Mouse (Mus musculus) heart, postnatal 0 days (tissue): Measurements from ENCODE around the gene Tmem169. TPM values are rescaled to one million over a fixed set of nuclear protein-coding genes. Genes with fewer than 3 reads are reported as not detected.

ENCODE experiments used
- ATAC-seq: fragments of 200-750 bp; cut with Nextera tagmentation; 2 replicates; pipeline ENCODE4 v1.8.0; 2017; ENCODE audit warnings: low read depth, moderate number of reproducible peaks, moderate library complexity; ENCODE audit not compliant: insufficient read depth
- DNase-seq: peaks from one replicate; pipeline ENCODE4 v3.0.0-alpha.2; 2016; ENCODE audit warnings: low spot score
- H3K27ac ChIP-seq: fragments of 300-500 bp; sonication (generic); 2 replicates; pipeline ENCODE4 v1.5.1; 2014; ENCODE audit warnings: low read depth, mild to moderate bottlenecking
- H3K27me3 ChIP-seq: fragments of 300-500 bp; sonication (generic); 2 replicates; pipeline ENCODE4 v1.6.1; 2014; ENCODE audit warnings: low read length, mixed read lengths; ENCODE audit not compliant: control insufficient read depth, insufficient read depth
- H3K36me3 ChIP-seq: fragments of 300-500 bp; sonication (generic); replicated peaks from 2 replicates; pipeline ENCODE4 v1.6.1; 2014; ENCODE audit warnings: low read length, mixed read lengths; ENCODE audit not compliant: control insufficient read depth, insufficient read depth
- H3K4me1 ChIP-seq: fragments of 300-500 bp; sonication (generic); 2 replicates; pipeline ENCODE4 v1.6.1; 2014; ENCODE audit warnings: antibody characterized with exemption; ENCODE audit not compliant: control insufficient read depth, insufficient read depth
- H3K4me2 ChIP-seq: fragments of 300-500 bp; sonication (generic); 2 replicates; pipeline ENCODE4 v1.6.1; 2014; ENCODE audit warnings: low read depth, mild to moderate bottlenecking, low read length, moderate library complexity
- H3K4me3 ChIP-seq: fragments of 300-500 bp; sonication (generic); 2 replicates; pipeline ENCODE4 v1.5.1; 2014; ENCODE audit warnings: low read depth, low read length
- H3K9ac ChIP-seq: fragments of 300-500 bp; sonication (generic); replicated peaks from 2 replicates; pipeline ENCODE4 v1.6.1; 2014; ENCODE audit warnings: low read depth, low read length, mixed read lengths
- H3K9me3 ChIP-seq: fragments of 300-500 bp; sonication (generic); replicated peaks from 2 replicates; pipeline ENCODE4 v1.6.1; 2016; ENCODE audit warnings: low read length; ENCODE audit not compliant: control insufficient read depth
- CTCF ChIP-seq: IDR thresholded peaks from 2 replicates; pipeline ENCODE4 v1.5.1; 2016; ENCODE audit warnings: antibody characterized with exemption, control low read depth, low read depth
- EP300 ChIP-seq: IDR thresholded peaks from 2 replicates; pipeline ENCODE4 v1.6.1; 2016; ENCODE audit warnings: antibody characterized with exemption, low read depth
- WGBS: fragments of 180-500 bp; shearing (Covaris S2); extraction: QIAGEN DNeasy Blood & Tissue Kit; methylation state at CpG from one replicate; pipeline ENCODE4 v1.1.7; 2014; 5-methylcytosine and 5-hydroxymethylcytosine counted together
- polyA plus RNA-seq: library from polyadenylated mRNA; unstranded; fragments of >200 nt; fragmentation: Nextera tagmentation; extraction: Ambion mirVana; gene quantifications from 2 replicates; pipeline ENCODE4 v1.2.1, GENCODE M21; 2015
- total RNA-seq: library from RNA; depleted of rRNA; stranded (reverse); fragments of >200 nt; gene quantifications from 2 replicates; pipeline ENCODE4 v1.2.3, GENCODE M21; 2014; ENCODE audit warnings: low replicate concordance

Gene Tmem169
- total and polyA plus RNA-seq, 2 experiments from 2014 or later: not detected

DNA sequence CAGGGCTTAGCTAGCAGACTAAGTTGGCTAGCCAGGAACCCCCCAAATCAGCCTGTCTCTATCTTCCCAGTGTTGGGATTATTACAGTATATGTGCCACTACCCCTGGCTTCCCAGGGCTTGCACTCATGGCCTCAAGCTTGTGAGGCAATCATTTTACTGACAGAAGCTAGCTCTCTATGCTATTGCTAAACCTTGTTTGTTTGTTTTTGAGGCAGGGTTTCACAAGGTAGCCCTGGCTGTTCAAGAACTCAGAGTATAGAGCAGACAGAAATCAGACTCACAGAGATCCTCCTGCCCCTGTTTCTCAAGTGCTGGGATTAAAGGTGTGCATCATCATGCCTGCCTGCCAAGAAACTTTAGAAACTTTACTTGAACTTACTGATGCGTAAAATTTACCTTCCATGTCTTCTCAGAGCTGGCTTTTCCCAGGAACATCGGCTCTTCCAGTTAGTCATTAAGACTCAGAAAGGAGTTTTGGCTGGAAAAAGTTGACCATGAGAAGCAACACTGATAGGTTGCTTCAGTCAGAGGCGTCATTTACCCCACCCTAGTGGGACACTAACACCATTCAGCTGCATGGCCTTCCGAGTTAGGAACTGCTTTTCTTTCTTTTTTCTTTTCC, 4.5 kb downstream of the Tmem169 start:
- H3K9me3 ChIP-seq: no peaks in the 10 kb centered on the region
- DNase-seq (no peak), ATAC-seq (no peak)
- no peaks in the 10 kb centered on the region for H3K27me3 ChIP-seq
- no peak for TF ChIP-seq EP300
- TF ChIP-seq CTCF: no peak
- no peaks in the 10 kb centered on the region for H3K36me3 ChIP-seq
- no peak overlapping the region for H3K4me3 ChIP-seq
- WGBS: 79% methylated on average over 4 of the region's 4 CpGs
- no peaks in the 10 kb centered on the region for H3K4me1 ChIP-seq
- H3K4me2 ChIP-seq: no peak overlapping the region
- H3K27ac ChIP-seq: no peak overlapping the region
- no peak overlapping the region for H3K9ac ChIP-seq

DNA sequence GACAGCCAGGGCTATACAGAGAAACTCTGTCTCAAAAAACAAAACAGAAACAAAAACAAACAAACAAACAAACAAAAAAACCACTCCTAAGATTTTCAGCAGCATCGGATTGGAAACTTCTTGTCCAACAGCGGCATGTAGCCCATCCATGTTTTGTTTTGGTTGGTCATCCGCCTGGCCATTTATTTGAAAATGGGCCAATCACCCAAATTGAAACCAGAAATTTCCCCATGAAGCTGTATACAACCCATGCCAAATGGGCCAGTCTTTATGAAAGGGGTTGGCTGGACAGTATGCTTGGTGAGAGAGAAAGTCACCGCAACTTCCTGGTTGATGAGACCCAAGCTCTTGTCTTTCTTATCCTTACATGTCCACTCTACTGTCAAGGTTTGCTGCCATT, 6.7 kb downstream of the Tmem169 start:
- ATAC-seq (no peak), DNase-seq (no peak)
- Histone ChIP-seq H3K4me1 (no peaks in the 10 kb centered on the region), H3K9me3 (no peaks in the 10 kb centered on the region), H3K4me2 (no peak overlapping the region), H3K27me3 (no peaks in the 10 kb centered on the region), H3K9ac (no peak overlapping the region), H3K4me3 (no peak overlapping the region), H3K36me3 (no peaks in the 10 kb centered on the region), H3K27ac (no peak overlapping the region)
- WGBS: 88% methylated on average over 4 of the region's 4 CpGs
- TF ChIP-seq CTCF: no peak
- TF ChIP-seq EP300: no peak

DNA sequence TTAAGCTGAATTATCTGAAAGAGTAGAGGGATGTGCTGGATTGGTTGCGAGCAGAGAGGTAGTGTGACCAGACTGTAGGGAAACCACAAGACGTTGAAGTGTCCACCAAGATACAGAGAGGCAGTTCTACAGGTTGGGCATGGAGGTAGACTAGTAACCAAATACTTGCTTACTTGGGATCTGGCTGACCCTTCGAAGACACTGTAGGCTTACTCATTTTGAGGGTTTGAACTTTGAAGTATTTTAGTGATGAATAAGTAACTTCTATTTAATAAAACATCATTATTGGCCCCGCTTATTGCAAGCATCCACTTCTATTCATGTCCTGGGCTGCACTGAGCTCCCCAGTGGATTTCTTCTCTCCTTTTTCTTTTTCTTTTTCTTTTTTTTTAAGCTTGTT, 7.3 kb downstream of the Tmem169 start:
- DNase-seq (no peak), ATAC-seq (no peak)
- no peak overlapping the region for H3K27ac ChIP-seq
- H3K4me2 ChIP-seq: no peak overlapping the region
- no peak overlapping the region for H3K9ac ChIP-seq
- H3K27me3 ChIP-seq: no peaks in the 10 kb centered on the region
- no peaks in the 10 kb centered on the region for H3K36me3 ChIP-seq
- WGBS: 89% methylated on average over 4 of the region's 4 CpGs
- no peaks in the 10 kb centered on the region for H3K4me1 ChIP-seq
- H3K9me3 ChIP-seq: no peaks in the 10 kb centered on the region
- no peak overlapping the region for H3K4me3 ChIP-seq
- TF ChIP-seq EP300: no peak
- TF ChIP-seq CTCF: no peak

DNA sequence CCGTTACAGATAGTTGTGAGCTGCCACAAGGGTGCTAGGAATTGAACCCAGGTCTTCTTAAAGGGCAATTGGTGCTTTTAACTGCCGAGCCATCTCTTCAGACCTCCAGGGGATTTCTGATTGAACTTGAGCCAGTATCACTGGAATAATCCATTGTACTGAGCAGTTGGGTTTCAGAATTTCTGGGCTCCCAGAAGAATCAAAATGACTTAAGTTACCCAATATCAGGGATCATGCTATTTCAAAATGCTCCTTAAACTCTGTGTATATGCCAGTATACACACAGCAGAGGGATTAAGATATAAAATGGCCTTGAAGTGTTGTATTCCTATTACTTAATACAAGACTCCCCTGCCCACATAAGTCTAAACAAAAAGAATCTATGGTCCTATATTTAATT, 7.8 kb downstream of the Tmem169 start:
- TF ChIP-seq EP300 (no peak), CTCF (no peak)
- DNase-seq: no peak
- Histone ChIP-seq H3K4me2 (no peak overlapping the region), H3K4me1 (no peaks in the 10 kb centered on the region), H3K27ac (no peak overlapping the region), H3K9ac (no peak overlapping the region), H3K9me3 (no peaks in the 10 kb centered on the region), H3K4me3 (no peak overlapping the region), H3K27me3 (no peaks in the 10 kb centered on the region), H3K36me3 (no peaks in the 10 kb centered on the region)
- no peak for ATAC-seq
- WGBS: 79% methylated on average over 2 of the region's 2 CpGs

DNA sequence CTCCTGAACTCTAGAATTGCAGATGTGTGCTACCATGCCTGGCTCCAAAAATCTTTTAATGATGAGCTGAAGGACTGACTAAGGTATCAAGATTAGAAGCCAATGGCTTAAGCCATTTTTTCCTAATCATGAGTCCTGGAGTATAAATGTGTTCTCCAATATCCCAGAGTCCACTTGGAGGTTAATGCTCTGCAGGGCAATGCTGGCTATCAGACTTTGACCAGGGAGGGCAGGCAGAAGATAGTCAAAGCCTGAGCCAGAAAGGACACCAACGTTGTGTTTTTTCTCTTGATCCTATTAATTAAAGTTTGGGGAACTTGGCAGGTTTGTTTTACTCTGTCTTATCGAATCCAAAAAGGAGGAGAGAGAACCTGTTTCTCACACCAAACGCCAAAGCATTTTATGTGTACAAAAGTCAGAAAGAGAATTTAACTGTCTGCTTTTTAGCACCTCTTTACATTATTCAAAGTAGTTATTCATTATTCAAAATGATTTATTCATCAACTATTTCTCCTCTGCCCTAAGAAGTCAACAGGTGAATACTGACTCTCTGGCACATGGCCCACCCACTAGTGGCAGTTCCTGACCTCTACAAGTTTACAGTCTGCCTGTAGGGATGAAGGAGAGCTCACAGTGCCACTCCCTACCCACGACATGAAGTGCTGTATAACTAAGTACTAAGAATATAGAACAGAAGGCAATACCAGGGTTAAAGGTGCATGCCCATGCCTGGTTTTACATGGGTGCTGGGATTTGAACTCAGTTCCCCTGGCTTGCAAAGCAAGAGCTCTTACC, 9.9 kb downstream of the Tmem169 start:
- H3K36me3 ChIP-seq: no peaks in the 10 kb centered on the region
- no peaks in the 10 kb centered on the region for H3K4me1 ChIP-seq
- H3K4me2 ChIP-seq: no peak overlapping the region
- no peak overlapping the region for H3K4me3 ChIP-seq
- no peaks in the 10 kb centered on the region for H3K27me3 ChIP-seq
- DNase-seq: no peak
- 54% methylated on average over 4 of the region's 4 CpGs for WGBS
- no peak overlapping the region for H3K27ac ChIP-seq
- H3K9me3 ChIP-seq: no peaks in the 10 kb centered on the region
- TF ChIP-seq EP300 (no peak), CTCF (no peak)
- no peak for ATAC-seq
- no peak overlapping the region for H3K9ac ChIP-seq
